Mouse (Mus musculus): ENCODE measurements around the gene Mnat1. TPM values are rescaled to one million over a fixed set of nuclear protein-coding genes. Genes with fewer than 3 reads are reported as not detected.

The Mnat1 gene
- polyA plus RNA-seq, 1 experiment from 2014 or later: 26.7 TPM

DNA sequence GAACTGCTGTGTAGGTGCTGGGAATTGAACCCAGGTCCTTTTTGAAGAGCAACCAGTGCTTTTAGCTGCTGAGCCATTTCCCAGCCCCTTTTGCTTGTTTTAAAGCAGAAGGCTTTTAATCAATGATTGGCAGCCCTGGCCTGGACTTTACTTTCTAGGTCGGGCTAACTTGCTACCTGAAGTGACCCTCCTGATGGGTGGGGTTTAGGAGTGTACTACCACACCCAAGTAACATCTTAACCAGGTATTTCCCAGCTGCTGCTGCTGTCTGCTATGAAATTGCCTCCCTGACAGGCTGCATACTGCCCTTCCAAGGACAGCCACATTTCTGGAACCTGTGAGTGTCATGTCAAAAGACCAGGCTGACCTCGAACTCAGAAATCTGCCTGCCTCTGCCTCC lies 177.0 kb downstream of the Mnat1 start:
- WGBS: 84% methylated on average over 2 of the region's 2 CpGs
- no peak overlapping the region for H3K4me2 ChIP-seq (ENCODE audit: low read length)
- no peaks in the 10 kb centered on the region for H3K36me3 ChIP-seq (ENCODE audit: control insufficient read depth, insufficient read depth, low read length)
- H3K27ac ChIP-seq (ENCODE audit: low read depth, low read length): no peak overlapping the region
- no peak overlapping the region for H3K4me3 ChIP-seq (ENCODE audit: low read depth, low read length)
- no peaks in the 10 kb centered on the region for H3K27me3 ChIP-seq (replicated peaks; ENCODE audit: control insufficient read depth, insufficient read depth, low read length)
- H3K9me3 ChIP-seq (replicated peaks; ENCODE audit: control insufficient read depth, low read length): no peaks in the 10 kb centered on the region
- DNase-seq (ENCODE audit: low spot score) (no peak), ATAC-seq (no peak)
- no peaks in the 10 kb centered on the region for H3K4me1 ChIP-seq (ENCODE audit: control insufficient read depth, insufficient read depth, low read length)
- H3K9ac ChIP-seq (ENCODE audit: low read length): no peak overlapping the region

DNA sequence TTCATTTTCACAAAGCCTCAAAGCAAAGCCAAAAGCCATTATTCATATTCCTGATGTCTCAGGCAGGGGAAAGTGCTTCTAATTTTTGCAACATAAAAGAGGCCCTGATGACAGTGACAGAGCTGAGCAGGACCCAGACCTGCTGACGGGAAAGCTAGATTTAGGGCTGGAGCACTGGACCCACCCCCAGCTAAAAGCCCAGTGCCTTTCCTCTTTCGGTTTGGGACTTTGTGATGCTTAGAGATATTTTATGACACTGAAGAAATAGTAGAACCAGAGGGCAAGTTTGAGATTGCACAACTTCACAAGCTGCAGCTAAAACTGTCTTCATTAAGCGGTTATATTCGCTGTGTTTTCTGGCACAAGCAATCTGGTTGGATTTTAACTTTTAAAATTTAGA lies 181.1 kb downstream of the Mnat1 start:
- DNase-seq (ENCODE audit: low spot score): no peak
- WGBS: 93% methylated on average over 4 of the region's 4 CpGs
- Histone ChIP-seq H3K9me3 (replicated peaks; ENCODE audit: control insufficient read depth, low read length) (no peaks in the 10 kb centered on the region), H3K9ac (ENCODE audit: low read length) (no peak overlapping the region), H3K4me2 (ENCODE audit: low read length) (no peak overlapping the region), H3K4me3 (ENCODE audit: low read depth, low read length) (no peak overlapping the region), H3K4me1 (ENCODE audit: control insufficient read depth, insufficient read depth, low read length) (no peaks in the 10 kb centered on the region), H3K27me3 (replicated peaks; ENCODE audit: control insufficient read depth, insufficient read depth, low read length) (no peaks in the 10 kb centered on the region), H3K36me3 (ENCODE audit: control insufficient read depth, insufficient read depth, low read length) (no peaks in the 10 kb centered on the region), H3K27ac (ENCODE audit: low read depth, low read length) (no peak overlapping the region)
- no peak for ATAC-seq

DNA sequence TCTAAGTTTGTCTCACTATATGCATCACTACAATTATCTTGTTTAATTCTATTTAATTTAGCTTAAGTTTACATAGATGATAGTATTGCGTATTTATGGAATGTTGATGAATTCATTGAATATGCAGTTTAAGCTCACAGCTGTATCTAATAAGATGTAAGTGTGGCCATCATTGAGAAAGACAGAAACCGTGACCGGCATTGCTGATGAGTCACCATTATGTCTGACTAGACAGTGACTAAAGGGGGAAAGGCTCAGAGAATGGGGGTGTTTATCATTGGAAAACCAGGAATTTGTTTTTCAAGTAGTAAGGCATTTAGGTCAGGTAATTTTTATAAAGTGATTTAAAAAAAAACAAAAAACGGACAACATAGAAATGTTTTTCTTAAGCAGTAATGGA lies 184.2 kb downstream of the Mnat1 start:
- Histone ChIP-seq H3K9ac (ENCODE audit: low read length) (no peak overlapping the region), H3K4me1 (ENCODE audit: control insufficient read depth, insufficient read depth, low read length) (no peaks in the 10 kb centered on the region), H3K4me3 (ENCODE audit: low read depth, low read length) (no peak overlapping the region), H3K27ac (ENCODE audit: low read depth, low read length) (no peak overlapping the region), H3K36me3 (ENCODE audit: control insufficient read depth, insufficient read depth, low read length) (no peaks in the 10 kb centered on the region), H3K4me2 (ENCODE audit: low read length) (no peak overlapping the region), H3K27me3 (replicated peaks; ENCODE audit: control insufficient read depth, insufficient read depth, low read length) (no peaks in the 10 kb centered on the region), H3K9me3 (replicated peaks; ENCODE audit: control insufficient read depth, low read length) (no peaks in the 10 kb centered on the region)
- no peak for DNase-seq (ENCODE audit: low spot score)
- WGBS: 92% methylated on average over 4 of the region's 4 CpGs
- ATAC-seq: no peak

- DNase-seq (ENCODE audit: low spot score): no peak
Observed at GRCm38 (mm10) chr12:73308711-73309110, 185.2 kb downstream of the Mnat1 start.

GRCm38 (mm10) chr12:73317706-73318686 lies 194.5 kb downstream of the Mnat1 start:
- Histone ChIP-seq H3K4me2 (ENCODE audit: low read length) (no peak overlapping the region), H3K9ac (ENCODE audit: low read length) (no peak overlapping the region), H3K27ac (ENCODE audit: low read depth, low read length) (no peak overlapping the region), H3K9me3 (replicated peaks; ENCODE audit: control insufficient read depth, low read length) (no peaks in the 10 kb centered on the region), H3K4me1 (ENCODE audit: control insufficient read depth, insufficient read depth, low read length) (no peaks in the 10 kb centered on the region), H3K27me3 (replicated peaks; ENCODE audit: control insufficient read depth, insufficient read depth, low read length) (no peaks in the 10 kb centered on the region), H3K36me3 (ENCODE audit: control insufficient read depth, insufficient read depth, low read length) (no peaks in the 10 kb centered on the region), H3K4me3 (ENCODE audit: low read depth, low read length) (no peak overlapping the region)
- ATAC-seq (no peak), DNase-seq (ENCODE audit: low spot score) (no peak)
- 92% methylated on average over 7 of the region's 7 CpGs for WGBS

More at GRCm38 (mm10) chr12:73308711-73309110, 185.2 kb downstream of the Mnat1 start:
- Histone ChIP-seq H3K4me1 (ENCODE audit: control insufficient read depth, insufficient read depth, low read length) (no peaks in the 10 kb centered on the region), H3K27me3 (replicated peaks; ENCODE audit: control insufficient read depth, insufficient read depth, low read length) (no peaks in the 10 kb centered on the region), H3K36me3 (ENCODE audit: control insufficient read depth, insufficient read depth, low read length) (no peaks in the 10 kb centered on the region), H3K4me2 (ENCODE audit: low read length) (no peak overlapping the region), H3K9ac (ENCODE audit: low read length) (no peak overlapping the region), H3K4me3 (ENCODE audit: low read depth, low read length) (no peak overlapping the region), H3K9me3 (replicated peaks; ENCODE audit: control insufficient read depth, low read length) (no peaks in the 10 kb centered on the region), H3K27ac (ENCODE audit: low read depth, low read length) (no peak overlapping the region)
- no peak for ATAC-seq
- 87% methylated on average over 2 of the region's 2 CpGs for WGBS

Other genes starting within 250 kb of the Mnat1 start
- gene Six6, start 183.8 kb upstream of the Mnat1 start, polyA plus RNA-seq (2014; fragmentation: Nextera tagmentation; extraction: Ambion mirVana): 1.5 and 1.9 TPM in 2 replicates
- gene 4930447C04Rik, start 182.9 kb upstream of the Mnat1 start, polyA plus RNA-seq (2014; fragmentation: Nextera tagmentation; extraction: Ambion mirVana): 1.3 and 1.5 TPM in 2 replicates
- 0.36 and 0.52 TPM in 2 replicates for gene Six1, start 69.8 kb upstream of the Mnat1 start, polyA plus RNA-seq (2014; fragmentation: Nextera tagmentation; extraction: Ambion mirVana)
- gene Six4, start 10.3 kb upstream of the Mnat1 start, polyA plus RNA-seq (2014; fragmentation: Nextera tagmentation; extraction: Ambion mirVana): 0.39 and 0.43 TPM in 2 replicates
- 14.6 and 14.8 TPM in 2 replicates for gene Trmt5, start 163.0 kb downstream of the Mnat1 start, polyA plus RNA-seq (2014; fragmentation: Nextera tagmentation; extraction: Ambion mirVana)
- gene Slc38a6, start 163.1 kb downstream of the Mnat1 start, polyA plus RNA-seq (2014; fragmentation: Nextera tagmentation; extraction: Ambion mirVana): 5.4 and 7.2 TPM in 2 replicates